Mouse (Mus musculus) MEL (cell line): Measurements from ENCODE around the gene Klk1b24.

Source experiments
- CHD1 ChIP-seq: IDR thresholded peaks from 2 replicates; pipeline ENCODE4 v1.6.1; 2012; ENCODE audit warnings: low read depth, mild to moderate bottlenecking, inconsistent platforms, low read length, improper control_type of control experiment
- CHD2 ChIP-seq: IDR thresholded peaks from 2 replicates; pipeline ENCODE4 v1.6.1; 2011; ENCODE audit warnings: low read length, improper control_type of control experiment
- CTCF ChIP-seq, 3 experiments: IDR thresholded peaks in 2 of 3; conservative IDR thresholded peaks in 1 of 3; 2 replicates each; pipeline ENCODE4 v1.5.1; 2011 to 2012; ENCODE audit warnings: low read length in 3 of 3, low read depth in 2 of 3, mild to moderate bottlenecking in 2 of 3, improper control_type of control experiment in 1 of 3, inconsistent platforms in 1 of 3, mixed read lengths in 1 of 3, moderate library complexity in 1 of 3; ENCODE audit not compliant: control insufficient read depth in 1 of 3, insufficient read depth in 1 of 3, poor library complexity in 1 of 3, severe bottlenecking in 1 of 3
- E2F4 ChIP-seq: IDR thresholded peaks from 2 replicates; pipeline ENCODE4 v1.6.1; 2011; ENCODE audit warnings: low read depth, low read length, improper control_type of control experiment, borderline replicate concordance
- EP300 ChIP-seq, 2 experiments: IDR thresholded peaks; 2 replicates each; pipeline ENCODE4 v1.6.1; 2011; ENCODE audit warnings: improper control_type of control experiment in 2 of 2, low read length in 2 of 2, low read depth in 1 of 2, mild to moderate bottlenecking in 1 of 2
- HCFC1 ChIP-seq: IDR thresholded peaks from 2 replicates; pipeline ENCODE4 v1.6.1; 2012; ENCODE audit warnings: low read depth, mild to moderate bottlenecking, inconsistent platforms, low read length, improper control_type of control experiment, moderate library complexity
- JUND ChIP-seq: IDR thresholded peaks from 2 replicates; pipeline ENCODE4 v1.6.1; 2011; ENCODE audit warnings: low read depth, mild to moderate bottlenecking, improper control_type of control experiment, low read length
- MAFK ChIP-seq: IDR thresholded peaks from 2 replicates; pipeline ENCODE4 v1.6.1; 2011; ENCODE audit warnings: low read depth, mild to moderate bottlenecking, low read length, improper control_type of control experiment, borderline replicate concordance
- MYC ChIP-seq: IDR thresholded peaks from 2 replicates; pipeline ENCODE4 v1.6.1; 2011; ENCODE audit warnings: low read depth, mild to moderate bottlenecking, low read length, improper control_type of control experiment, moderate library complexity
- POLR2A ChIP-seq, 2 experiments: IDR thresholded peaks; 2 replicates each; pipeline ENCODE4 v1.6.1; 2011 to 2012; ENCODE audit warnings: low read length in 2 of 2, mild to moderate bottlenecking in 2 of 2, control low read depth in 1 of 2, improper control_type of control experiment in 1 of 2, low read depth in 1 of 2, moderate library complexity in 1 of 2; ENCODE audit not compliant: control insufficient read depth in 1 of 2, insufficient read depth in 1 of 2, poor library complexity in 1 of 2
- RCOR1 ChIP-seq: IDR thresholded peaks from 2 replicates; pipeline ENCODE4 v1.6.1; 2012; ENCODE audit warnings: low read depth, mild to moderate bottlenecking, inconsistent platforms, low read length, improper control_type of control experiment
- UBTF ChIP-seq: IDR thresholded peaks from 2 replicates; pipeline ENCODE4 v1.6.1; 2012; ENCODE audit warnings: low read depth, mild to moderate bottlenecking, inconsistent platforms, low read length, improper control_type of control experiment, moderate library complexity, borderline replicate concordance; ENCODE audit not compliant: insufficient read depth

GRCm38 (mm10) chr7:44215645-44216044 is 27.6 kb downstream of the Klk1b24 start, which contains the start of gene Klk1b5:
- TF ChIP-seq MAFK (no peak), EP300 (IDR thresholded peaks at IDR 0.05; ENCODE audit: low read depth in 1 of 2, low read length in 2 of 2) (no peak), POLR2A (IDR thresholded peaks at IDR 0.05; ENCODE audit: control insufficient read depth in 1 of 2, insufficient read depth in 1 of 2, low read depth in 1 of 2, low read length in 2 of 2, poor library complexity in 1 of 2) (no peak), RCOR1 (no peak), CTCF (IDR thresholded peaks at IDR 0.05 in 2 of 3, conservative IDR thresholded peaks at IDR 0.05 in 1 of 3; ENCODE audit: control insufficient read depth in 1 of 3, insufficient read depth in 1 of 3, low read depth in 2 of 3, low read length in 3 of 3, poor library complexity in 1 of 3, severe bottlenecking in 1 of 3) (no peak), E2F4 (no peak), UBTF (no peak), CHD1 (no peak), MYC (no peak), HCFC1 (no peak), JUND (no peak), CHD2 (no peak)
